8 mouse cellular contexts compared by ENCODE assay signal in the genomic region with DNA sequence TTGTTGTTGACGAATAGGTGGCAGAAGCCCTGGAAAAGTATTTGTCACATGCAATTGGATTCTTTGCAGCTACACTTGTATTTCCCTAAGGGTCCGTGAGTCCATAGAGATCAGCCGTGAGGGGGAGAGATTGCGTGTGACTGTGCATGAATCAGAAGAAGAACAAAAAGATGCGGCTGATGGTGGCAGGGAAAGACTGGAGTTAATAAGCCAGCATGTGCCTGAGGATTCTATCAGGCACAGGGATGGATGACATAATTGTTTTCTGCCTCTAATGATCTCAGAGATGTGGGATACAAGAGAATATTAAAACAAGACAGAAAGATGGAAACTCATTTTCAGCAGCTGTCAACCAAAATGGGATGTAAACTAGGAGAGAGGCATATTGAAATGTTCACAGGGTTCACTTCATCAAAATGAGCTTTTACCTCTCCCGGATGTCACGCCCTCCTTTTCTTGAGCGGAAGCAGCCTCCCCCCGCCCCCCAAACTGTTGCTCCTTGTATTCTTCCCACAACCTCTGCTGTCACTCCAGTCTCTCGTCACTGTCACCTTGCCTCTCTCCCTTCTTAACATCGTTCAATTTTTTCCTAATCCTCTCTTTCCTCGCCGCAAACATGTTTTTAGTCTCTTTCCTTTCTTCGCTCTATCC.
DNase-seq lines count a peak whose midpoint lies in the region; ATAC-seq and TF ChIP-seq lines count a peak whose summit lies in the region.

No protein-coding gene starts in this region.

- 30% methylated on average over 14 of the region's 14 CpGs for WGBS in kidney, postnatal 0 days
- WGBS in heart, embryonic 12.5 days, result 40% methylated on average over 14 of the region's 14 CpGs
- WGBS in liver, embryonic 13.5 days (ENCODE audit: insufficient replicate concordance), result 39% methylated on average over 14 of the region's 14 CpGs
- WGBS in stomach, embryonic 16.5 days, result 32% methylated on average over 14 of the region's 14 CpGs

- DNase-seq in kidney, postnatal 0 days (ENCODE audit: low spot score), result peak; percentile 51
- no peak for DNase-seq in kidney, adult 9 months
- no peak for DNase-seq in liver, embryonic 13.5 days
- no peak for DNase-seq in natural killer cell, adult 2 months (ENCODE audit: low spot score in 2 of 2)
- no peak for DNase-seq in gastrocnemius, postnatal 14 days

- peak overlapping the region; percentile 48 for H3K4me3 ChIP-seq in kidney, postnatal 0 days (replicated peaks; ENCODE audit: low read depth, low read length)
- H3K4me3 ChIP-seq in brown adipose tissue, adult 24 weeks (ENCODE audit: insufficient read depth, low read depth, low read length), result peak overlapping the region; percentile 63
- H3K4me3 ChIP-seq in heart, embryonic 12.5 days, result peak overlapping the region; percentile 54
- H3K4me3 ChIP-seq in liver, embryonic 13.5 days (replicated peaks), result peak overlapping the region; percentile 48
- H3K4me3 ChIP-seq in stomach, embryonic 16.5 days (replicated peaks; ENCODE audit: low read length), result peak overlapping the region; percentile 64

- intact Hi-C loops in gastrocnemius, postnatal 14 days (cut with DNase I; ENCODE audit: low total_unique reads), result no loop called here

- peak; percentile 29 for ATAC-seq in kidney, postnatal 0 days (replicated peaks; ENCODE audit: low FRiP score, low read depth)
- ATAC-seq in heart, embryonic 12.5 days (ENCODE audit: insufficient number of reproducible peaks, low FRiP score), result peak; percentile 40; the same call in 1 of the 2 replicates
- ATAC-seq in liver, embryonic 13.5 days (ENCODE audit: low read depth), result no peak
- no peak for ATAC-seq in stomach, embryonic 16.5 days (ENCODE audit: insufficient read depth, low FRiP score)

- no peaks in the 10 kb centered on the region for H3K36me3 ChIP-seq in kidney, postnatal 0 days (ENCODE audit: insufficient read depth, low read length)
- H3K36me3 ChIP-seq in heart, embryonic 12.5 days, result no peaks in the 10 kb centered on the region
- H3K36me3 ChIP-seq in liver, embryonic 13.5 days, result no peaks in the 10 kb centered on the region
- H3K36me3 ChIP-seq in stomach, embryonic 16.5 days (ENCODE audit: control insufficient read depth, insufficient read depth, low read length), result no peaks in the 10 kb centered on the region

- 0 out of 2 replicates have a peak overlapping the region, but pooled peaks have one; percentile 14 for H3K27ac ChIP-seq in kidney, postnatal 0 days
- no peak overlapping the region for H3K27ac ChIP-seq in brown adipose tissue, adult 24 weeks (replicated peaks; ENCODE audit: low read depth, low read length)
- H3K27ac ChIP-seq in heart, embryonic 12.5 days (ENCODE audit: poor library complexity, severe bottlenecking), result peak overlapping the region; percentile 9; the same call in 1 of the 2 replicates
- no peak overlapping the region for H3K27ac ChIP-seq in liver, embryonic 13.5 days
- H3K27ac ChIP-seq in stomach, embryonic 16.5 days (ENCODE audit: low read length), result peak overlapping the region; percentile 34; the same call in 1 of the 2 replicates

- H3K9ac ChIP-seq in kidney, postnatal 0 days (ENCODE audit: low read depth, low read length), result peak overlapping the region; percentile 70; the same call in 1 of the 2 replicates
- peak overlapping the region; percentile 57 for H3K9ac ChIP-seq in heart, embryonic 12.5 days
- no peak overlapping the region for H3K9ac ChIP-seq in liver, embryonic 13.5 days
- H3K9ac ChIP-seq in stomach, embryonic 16.5 days (ENCODE audit: low read length), result peak overlapping the region; percentile 89

- no peak for TF ChIP-seq CTCF in kidney, postnatal 0 days (IDR thresholded peaks at IDR 0.05; ENCODE audit: low read depth)

- H3K4me1 ChIP-seq in kidney, postnatal 0 days (replicated peaks; ENCODE audit: insufficient read depth, low read length), result no peaks in the 10 kb centered on the region
- H3K4me1 ChIP-seq in brown adipose tissue, adult 24 weeks (ENCODE audit: control insufficient read depth, insufficient read depth, insufficient read length, low read length), result no peaks in the 10 kb centered on the region
- peaks cover 3% of the 10 kb centered on the region; the same call in 1 of the 2 replicates for H3K4me1 ChIP-seq in heart, embryonic 12.5 days (replicated peaks)
- H3K4me1 ChIP-seq in liver, embryonic 13.5 days (replicated peaks), result no peaks in the 10 kb centered on the region
- no peaks in the 10 kb centered on the region for H3K4me1 ChIP-seq in stomach, embryonic 16.5 days (ENCODE audit: control insufficient read depth, insufficient read depth, low read length)

- no peaks in the 10 kb centered on the region for H3K27me3 ChIP-seq in kidney, postnatal 0 days (ENCODE audit: insufficient read depth, low read length)
- H3K27me3 ChIP-seq in heart, embryonic 12.5 days (replicated peaks), result no peaks in the 10 kb centered on the region
- H3K27me3 ChIP-seq in liver, embryonic 13.5 days, result no peaks in the 10 kb centered on the region
- no peaks in the 10 kb centered on the region for H3K27me3 ChIP-seq in stomach, embryonic 16.5 days (ENCODE audit: control insufficient read depth, insufficient read depth, low read length)

- H3K9me3 ChIP-seq in kidney, postnatal 0 days (replicated peaks; ENCODE audit: low read length), result no peaks in the 10 kb centered on the region
- H3K9me3 ChIP-seq in heart, embryonic 12.5 days (replicated peaks), result no peaks in the 10 kb centered on the region
- H3K9me3 ChIP-seq in liver, embryonic 13.5 days (replicated peaks), result no peaks in the 10 kb centered on the region
- no peaks in the 10 kb centered on the region for H3K9me3 ChIP-seq in stomach, embryonic 16.5 days (replicated peaks; ENCODE audit: control insufficient read depth, low read length)

- peak overlapping the region; percentile 85 for H3K4me2 ChIP-seq in kidney, postnatal 0 days (ENCODE audit: low read length)
- peak overlapping the region; percentile 73 for H3K4me2 ChIP-seq in heart, embryonic 12.5 days
- peak overlapping the region; percentile 68 for H3K4me2 ChIP-seq in liver, embryonic 13.5 days
- H3K4me2 ChIP-seq in stomach, embryonic 16.5 days (ENCODE audit: low read depth, low read length), result peak overlapping the region; percentile 96

Comparison
In these comparisons a context has a peak if more than half of its experiments do, and no peak if none do; other contexts are left out.
1. ATAC-seq: peak in kidney, postnatal 0 days (single experiment) and heart, embryonic 12.5 days (single experiment); none in liver, embryonic 13.5 days (single experiment) and stomach, embryonic 16.5 days (single experiment).
2. H3K27ac ChIP-seq: peak in kidney, postnatal 0 days (single experiment), heart, embryonic 12.5 days (single experiment) and stomach, embryonic 16.5 days (single experiment); none in brown adipose tissue, adult 24 weeks (single experiment) and liver, embryonic 13.5 days (single experiment).
3. Peak in every context shown above with its lines, with median percentiles within 50 percentile points of each other: H3K4me2 ChIP-seq and H3K4me3 ChIP-seq.